Mouse (Mus musculus): Measurements from ENCODE around the gene Ube2e1.

DNA sequence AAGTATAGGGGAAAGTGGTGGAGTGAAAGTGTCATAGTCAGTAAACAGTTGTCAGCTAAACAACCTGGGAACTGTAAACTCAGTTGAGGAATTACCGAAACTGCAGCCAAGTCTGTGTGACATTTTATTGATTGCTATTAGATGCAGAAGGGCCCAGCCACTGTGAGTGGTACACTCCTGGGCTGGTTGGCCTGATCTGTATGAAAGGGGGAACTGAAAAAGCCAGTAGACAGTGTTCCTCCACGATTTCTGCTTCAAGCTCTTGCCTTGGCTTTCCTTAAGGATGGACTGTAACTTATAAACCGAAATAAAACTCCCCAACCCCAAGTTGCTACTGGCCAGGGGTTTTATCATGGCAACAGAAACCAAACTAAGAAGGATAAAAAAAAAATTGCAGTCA lies 39.1 kb downstream of the Ube2e1 start:
- TF ChIP-seq MAFK (IDR thresholded peaks at IDR 0.05; ENCODE audit: insufficient read depth, low read depth, low read length) (no peak), HCFC1 (IDR thresholded peaks at IDR 0.05; ENCODE audit: borderline replicate concordance, insufficient read depth, low read length) (no peak), ZNF384 (IDR thresholded peaks at IDR 0.05; ENCODE audit: low read depth, low read length) (no peak), CHD2 (IDR thresholded peaks at IDR 0.05; ENCODE audit: low read depth, low read length) (no peak)
